Mouse (Mus musculus) testis, adult 2 months (tissue): ENCODE measurements around the gene Tex19.2. TPM values are rescaled to one million over a fixed set of nuclear protein-coding genes. Genes with fewer than 3 reads are reported as not detected.
A peak's percentile ranks its signal among the peaks of the same experiment; 100 is the strongest.

Source experiments
- H3K27ac ChIP-seq: fragments of 200-500 bp; 2 replicates; pipeline ENCODE4 v1.5.1; 2012; ENCODE audit warnings: low read depth, low read length; ENCODE audit not compliant: control insufficient read depth, insufficient read depth
- H3K27me3 ChIP-seq: fragments of 200-500 bp; 2 replicates; pipeline ENCODE4 v1.6.1; 2012; ENCODE audit warnings: mild to moderate bottlenecking, low read length, moderate library complexity; ENCODE audit not compliant: control insufficient read depth, insufficient read depth
- H3K36me3 ChIP-seq: fragments of 200-500 bp; 2 replicates; pipeline ENCODE4 v1.6.1; 2012; ENCODE audit warnings: mild to moderate bottlenecking, low read length; ENCODE audit not compliant: control insufficient read depth, insufficient read depth
- H3K4me1 ChIP-seq: fragments of 200-500 bp; 2 replicates; pipeline ENCODE4 v1.6.1; 2012; ENCODE audit warnings: low read length; ENCODE audit not compliant: control insufficient read depth, insufficient read depth
- H3K4me3 ChIP-seq: fragments of 200-500 bp; 2 replicates; pipeline ENCODE4 v1.5.1; 2012; ENCODE audit warnings: low read depth, mild to moderate bottlenecking, low read length, moderate library complexity, mixed read lengths; ENCODE audit not compliant: control insufficient read depth
- CTCF ChIP-seq: fragments of 200-500 bp; IDR thresholded peaks from 2 replicates; pipeline ENCODE4 v1.5.1; 2012; ENCODE audit warnings: low read depth, mild to moderate bottlenecking, inconsistent platforms, low read length, moderate library complexity; ENCODE audit not compliant: control insufficient read depth, insufficient read depth, insufficient replicate concordance
- POLR2A ChIP-seq: fragments of 200-500 bp; IDR thresholded peaks from 2 replicates; pipeline ENCODE4 v1.6.1; 2012; ENCODE audit warnings: low read depth, mild to moderate bottlenecking, inconsistent platforms, low read length, moderate library complexity; ENCODE audit not compliant: control insufficient read depth
- polyA plus RNA-seq: library from polyadenylated mRNA; depleted of rRNA; stranded (reverse); fragments of >200 nt; gene quantifications from 2 replicates; pipeline ENCODE4 v1.2.3, GENCODE M21; 2012

The Tex19.2 gene
- polyA plus RNA-seq, 1 experiment, result 27.6 TPM

GRCm38 (mm10) chr11:121125522-121126172 is 7.2 kb upstream of the Tex19.2 start:
- Histone ChIP-seq H3K4me1 (peaks cover 3% of the 10 kb centered on the region), H3K36me3 (no peaks in the 10 kb centered on the region), H3K4me3 (no peak overlapping the region), H3K27ac (no peak overlapping the region), H3K27me3 (no peaks in the 10 kb centered on the region)
- TF ChIP-seq CTCF (no peak), POLR2A (no peak)

- Histone ChIP-seq H3K27ac (peak overlapping the region; percentile 65; the same call in 1 of the 2 replicates), H3K4me3 (no peak overlapping the region), H3K27me3 (no peaks in the 10 kb centered on the region), H3K36me3 (no peaks in the 10 kb centered on the region), H3K4me1 (peaks cover 3% of the 10 kb centered on the region)
- TF ChIP-seq POLR2A (no peak), CTCF (no peak)
Measured at GRCm38 (mm10) chr11:121123438-121123837, 5.0 kb upstream of the Tex19.2 start.

- TF ChIP-seq POLR2A (no peak), CTCF (no peak)
- no peaks in the 10 kb centered on the region for H3K27me3 ChIP-seq
- H3K4me1 ChIP-seq, result peaks cover 8% of the 10 kb centered on the region
- H3K36me3 ChIP-seq, result no peaks in the 10 kb centered on the region
- peak overlapping the region; percentile 44; the same call in 1 of the 2 replicates for H3K27ac ChIP-seq
- H3K4me3 ChIP-seq, result no peak overlapping the region
Measured at GRCm38 (mm10) chr11:121122024-121122670, 3.7 kb upstream of the Tex19.2 start.

- Histone ChIP-seq H3K27me3 (no peaks in the 10 kb centered on the region), H3K4me3 (no peak overlapping the region), H3K36me3 (no peaks in the 10 kb centered on the region), H3K27ac (no peak overlapping the region), H3K4me1 (peaks cover 10% of the 10 kb centered on the region)
- TF ChIP-seq CTCF (no peak), POLR2A (no peak)
Measured at GRCm38 (mm10) chr11:121121151-121121550, 2.7 kb upstream of the Tex19.2 start.

- Histone ChIP-seq H3K36me3 (no peaks in the 10 kb centered on the region), H3K27me3 (no peaks in the 10 kb centered on the region), H3K27ac (peak overlapping the region; percentile 96), H3K4me3 (peak overlapping the region; percentile 90), H3K4me1 (peaks cover 7% of the 10 kb centered on the region; the same call in 1 of the 2 replicates)
- TF ChIP-seq POLR2A (peak; percentile 61), CTCF (no peak)
Measured at GRCm38 (mm10) chr11:121118106-121118505, 371 bp downstream of the Tex19.2 start.

- TF ChIP-seq CTCF, result no peak
- no peak for TF ChIP-seq POLR2A
Measured at GRCm38 (mm10) chr11:121112091-121112775, 6.2 kb downstream of the Tex19.2 start.

GRCm38 (mm10) chr11:121111601-121112000 is 6.9 kb downstream of the Tex19.2 start:
- no peak overlapping the region for H3K4me3 ChIP-seq
- TF ChIP-seq POLR2A (no peak), CTCF (no peak)
- no peaks in the 10 kb centered on the region for H3K27me3 ChIP-seq
- H3K27ac ChIP-seq, result no peak overlapping the region
- no peaks in the 10 kb centered on the region for H3K36me3 ChIP-seq
- peaks cover 2% of the 10 kb centered on the region; the same call in 1 of the 2 replicates for H3K4me1 ChIP-seq

More at GRCm38 (mm10) chr11:121112091-121112775, 6.2 kb downstream of the Tex19.2 start:
- no peak overlapping the region for H3K4me3 ChIP-seq
- no peak overlapping the region for H3K27ac ChIP-seq
- H3K27me3 ChIP-seq, result no peaks in the 10 kb centered on the region
- H3K36me3 ChIP-seq, result no peaks in the 10 kb centered on the region
- H3K4me1 ChIP-seq, result peaks cover 5% of the 10 kb centered on the region; the same call in 1 of the 2 replicates
